Mouse (Mus musculus): ENCODE measurements around the gene Paox. TPM values are rescaled to one million over a fixed set of nuclear protein-coding genes. Genes with fewer than 3 reads are reported as not detected.
A peak's percentile ranks its signal among the peaks of the same experiment; 100 is the strongest.

Gene Paox
- polyA plus RNA-seq (2014; fragmentation: Nextera tagmentation; extraction: Ambion mirVana): 17.1 and 19.0 TPM in 2 replicates

DNA sequence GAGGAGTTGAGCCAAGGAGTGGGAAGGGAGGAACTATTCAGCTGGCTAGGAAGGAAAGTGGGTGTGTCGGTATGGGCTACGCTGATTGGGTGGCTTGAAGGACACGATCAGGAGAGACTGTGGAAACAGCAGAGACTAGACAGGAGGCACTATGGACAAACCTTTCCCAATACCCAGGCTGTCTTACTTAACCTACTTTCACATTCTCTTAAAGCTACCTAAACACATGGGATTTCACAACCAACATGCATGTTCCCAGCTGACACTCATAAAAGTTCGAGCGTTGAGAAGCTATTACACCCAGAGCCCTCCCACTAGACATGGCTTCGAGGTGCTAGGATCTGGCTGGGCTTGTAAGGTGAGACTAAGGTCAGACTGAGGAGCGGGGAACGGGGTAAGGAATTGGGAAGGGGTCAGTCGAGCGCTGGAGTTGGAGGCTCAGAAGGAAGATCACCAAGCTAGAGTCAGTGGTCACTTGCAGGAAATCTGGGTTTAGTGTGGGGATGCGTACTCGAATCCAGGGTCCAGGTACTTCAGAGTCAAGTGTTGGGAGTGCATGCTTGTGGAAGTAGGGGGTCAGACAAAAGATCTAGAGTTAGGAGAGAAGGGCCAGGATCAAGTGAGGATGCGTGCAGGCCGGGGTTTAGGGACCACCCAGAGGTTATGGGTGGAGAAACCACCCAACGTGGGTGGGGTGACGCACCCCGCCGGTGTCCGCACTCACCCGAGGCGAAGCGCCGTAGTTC lies at the start of gene Paox:
TSS of gene Paox (plus strand) at position 217 of the 746 bp plus-strand sequence.
- 2% methylated on average over 23 of the region's 23 CpGs for WGBS (ENCODE audit: insufficient replicate concordance)

DNA sequence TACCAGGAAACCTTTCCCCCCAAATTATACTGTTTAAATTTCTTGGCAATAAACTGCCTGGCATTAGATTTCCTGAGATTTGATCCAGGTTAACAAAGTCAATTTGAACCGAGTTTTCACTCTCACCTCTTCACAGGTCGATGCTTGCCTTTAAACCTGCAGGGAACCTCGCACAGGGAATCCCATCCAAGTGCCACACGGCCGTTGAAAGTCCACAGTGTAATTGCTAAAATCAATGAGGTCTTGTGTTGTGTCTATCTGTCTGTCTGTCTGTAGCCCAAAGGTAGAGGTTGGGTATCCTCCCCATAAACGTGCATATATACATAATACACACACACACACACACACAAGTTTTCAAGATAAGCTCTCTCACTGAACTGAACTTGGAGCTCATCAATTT lies 48.2 kb upstream of the Paox start:
- H3K9me3 ChIP-seq (replicated peaks; ENCODE audit: control insufficient read depth, low read length): 0 out of 2 replicates have a peak, but pooled peaks cover 3% of the 10 kb centered on the region
- no peaks in the 10 kb centered on the region for H3K36me3 ChIP-seq (ENCODE audit: control insufficient read depth, insufficient read depth, low read length)
- no peak overlapping the region for H3K4me3 ChIP-seq (ENCODE audit: low read depth, low read length)
- H3K4me2 ChIP-seq: no peak overlapping the region
- 56% methylated on average over 6 of the region's 6 CpGs for WGBS (ENCODE audit: insufficient replicate concordance)
- H3K9ac ChIP-seq (ENCODE audit: low read depth, low read length): no peak overlapping the region
- ATAC-seq (replicated peaks; ENCODE audit: insufficient number of reproducible peaks, low FRiP score, low TSS enrichment): no peak
- H3K4me1 ChIP-seq (ENCODE audit: control insufficient read depth, insufficient read depth, low read length): no peaks in the 10 kb centered on the region
- H3K27ac ChIP-seq (ENCODE audit: low read depth, low read length): no peak overlapping the region
- H3K27me3 ChIP-seq (ENCODE audit: control insufficient read depth, insufficient read depth, low read length): peaks cover 52% of the 10 kb centered on the region

More for the DNA sequence above, at the start of gene Paox:
- Histone ChIP-seq H3K4me2 (peak within 1 kb of the TSS; percentile 93), H3K9ac (ENCODE audit: low read depth, low read length) (peak within 1 kb of the TSS; percentile 92), H3K9me3 (replicated peaks; ENCODE audit: control insufficient read depth, low read length) (no peaks in the 10 kb centered on the region), H3K4me1 (ENCODE audit: control insufficient read depth, insufficient read depth, low read length) (peaks cover 3% of the 10 kb centered on the region; the same call in 1 of the 2 replicates), H3K4me3 (ENCODE audit: low read depth, low read length) (peak within 1 kb of the TSS; percentile 80), H3K27me3 (ENCODE audit: control insufficient read depth, insufficient read depth, low read length) (no peaks in the 10 kb centered on the region), H3K36me3 (ENCODE audit: control insufficient read depth, insufficient read depth, low read length) (peaks cover 10% of the 10 kb centered on the region), H3K27ac (ENCODE audit: low read depth, low read length) (peak within 1 kb of the TSS; percentile 79)
- peak; percentile 77 for ATAC-seq (replicated peaks; ENCODE audit: insufficient number of reproducible peaks, low FRiP score, low TSS enrichment)

DNA sequence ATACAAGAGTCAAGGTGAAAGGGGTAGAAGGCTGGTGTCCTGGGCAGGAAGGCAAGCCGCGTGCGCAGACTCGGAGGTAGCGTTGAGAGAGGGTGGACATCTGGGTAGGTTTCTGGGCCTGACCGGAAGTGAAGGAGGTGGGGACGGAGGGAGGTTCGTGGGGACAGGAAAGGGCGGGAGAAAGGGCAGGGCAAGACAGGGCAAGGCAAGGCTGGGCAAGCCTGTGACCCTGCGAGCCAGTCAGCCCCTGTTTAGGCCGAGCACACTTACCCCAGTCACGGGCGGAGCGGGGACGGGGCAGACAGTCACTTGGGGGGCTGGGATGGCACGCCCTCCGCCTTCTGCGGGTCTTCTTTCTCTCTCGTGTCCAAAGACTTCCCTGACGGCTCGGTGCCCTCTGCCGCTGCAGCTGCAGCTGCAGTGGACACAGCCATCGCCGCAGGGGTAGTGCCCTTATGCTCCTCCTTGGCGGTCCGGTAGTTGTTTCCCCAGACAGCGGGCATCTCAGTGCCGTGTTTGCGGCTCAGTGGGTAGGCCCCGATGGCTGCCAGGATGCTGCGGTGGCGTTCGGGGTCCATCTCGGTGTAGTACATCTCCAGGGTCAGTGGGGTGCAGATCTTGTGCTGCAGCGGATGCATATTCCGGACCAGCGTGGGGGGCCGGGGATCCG lies 45.4 kb upstream of the Paox start:
- peak overlapping the region; percentile 58 for H3K9ac ChIP-seq (ENCODE audit: low read depth, low read length)
- no peak overlapping the region for H3K27ac ChIP-seq (ENCODE audit: low read depth, low read length)
- 0 out of 2 replicates have a peak, but pooled peaks have one; percentile 6 for ATAC-seq (replicated peaks; ENCODE audit: insufficient number of reproducible peaks, low FRiP score, low TSS enrichment)
- no peaks in the 10 kb centered on the region for H3K36me3 ChIP-seq (ENCODE audit: control insufficient read depth, insufficient read depth, low read length)
- WGBS (ENCODE audit: insufficient replicate concordance): 26% methylated on average over 39 of the region's 39 CpGs
- H3K4me2 ChIP-seq: peak overlapping the region; percentile 65
- no peaks in the 10 kb centered on the region for H3K4me1 ChIP-seq (ENCODE audit: control insufficient read depth, insufficient read depth, low read length)
- 0 out of 2 replicates have a peak, but pooled peaks cover 3% of the 10 kb centered on the region for H3K9me3 ChIP-seq (replicated peaks; ENCODE audit: control insufficient read depth, low read length)
- peak overlapping the region; percentile 32 for H3K4me3 ChIP-seq (ENCODE audit: low read depth, low read length)
- H3K27me3 ChIP-seq (ENCODE audit: control insufficient read depth, insufficient read depth, low read length): peaks cover 34% of the 10 kb centered on the region

DNA sequence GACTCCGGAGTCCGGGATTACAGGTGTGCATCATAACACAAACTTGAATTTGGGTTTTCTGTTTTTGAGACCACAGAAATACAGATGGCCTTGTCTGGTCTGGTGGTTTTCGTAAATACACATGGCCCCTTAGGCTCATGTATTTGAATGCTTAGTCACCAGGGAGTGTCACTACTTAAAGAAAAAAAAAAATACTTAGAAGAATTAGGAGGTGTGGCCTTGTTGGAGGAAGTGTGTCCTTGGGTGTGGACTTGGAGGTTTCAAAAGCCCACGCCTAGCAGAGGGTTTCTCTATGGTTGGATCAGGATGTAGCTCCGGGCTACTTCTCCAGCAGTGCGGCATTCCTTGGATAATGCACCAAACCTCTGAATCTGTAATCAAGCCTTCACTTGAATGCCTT lies 37.9 kb upstream of the Paox start:
- WGBS (ENCODE audit: insufficient replicate concordance): 73% methylated on average over 6 of the region's 6 CpGs
- H3K9me3 ChIP-seq (replicated peaks; ENCODE audit: control insufficient read depth, low read length): no peaks in the 10 kb centered on the region
- no peak overlapping the region for H3K4me2 ChIP-seq
- no peaks in the 10 kb centered on the region for H3K36me3 ChIP-seq (ENCODE audit: control insufficient read depth, insufficient read depth, low read length)
- no peak overlapping the region for H3K27ac ChIP-seq (ENCODE audit: low read depth, low read length)
- H3K4me3 ChIP-seq (ENCODE audit: low read depth, low read length): no peak overlapping the region
- H3K9ac ChIP-seq (ENCODE audit: low read depth, low read length): no peak overlapping the region
- H3K4me1 ChIP-seq (ENCODE audit: control insufficient read depth, insufficient read depth, low read length): no peaks in the 10 kb centered on the region
- H3K27me3 ChIP-seq (ENCODE audit: control insufficient read depth, insufficient read depth, low read length): peaks cover 45% of the 10 kb centered on the region
- no peak for ATAC-seq (replicated peaks; ENCODE audit: insufficient number of reproducible peaks, low FRiP score, low TSS enrichment)

DNA sequence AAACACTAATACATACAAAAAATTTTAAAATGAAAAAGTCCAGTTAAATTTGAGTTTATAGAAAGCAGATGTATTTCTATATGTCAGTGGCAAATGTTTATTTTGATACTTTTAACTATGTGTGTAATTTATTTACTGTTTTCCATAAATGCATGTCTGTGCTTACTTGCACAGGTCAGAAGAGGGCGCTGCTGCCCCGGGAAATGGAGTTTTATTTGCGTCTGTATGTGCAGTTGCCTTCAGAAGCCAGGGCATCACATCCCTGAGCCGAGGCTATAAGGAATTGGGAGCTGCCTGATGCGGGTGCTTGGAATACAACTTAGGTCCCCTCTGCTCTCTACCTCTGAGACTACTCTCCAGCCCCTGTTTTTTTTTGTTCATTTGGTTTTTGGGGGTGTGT lies 36.9 kb upstream of the Paox start:
- Histone ChIP-seq H3K27ac (ENCODE audit: low read depth, low read length) (no peak overlapping the region), H3K27me3 (ENCODE audit: control insufficient read depth, insufficient read depth, low read length) (peaks cover 44% of the 10 kb centered on the region), H3K4me2 (no peak overlapping the region), H3K9ac (ENCODE audit: low read depth, low read length) (no peak overlapping the region), H3K36me3 (ENCODE audit: control insufficient read depth, insufficient read depth, low read length) (no peaks in the 10 kb centered on the region), H3K9me3 (replicated peaks; ENCODE audit: control insufficient read depth, low read length) (no peaks in the 10 kb centered on the region), H3K4me3 (ENCODE audit: low read depth, low read length) (no peak overlapping the region), H3K4me1 (ENCODE audit: control insufficient read depth, insufficient read depth, low read length) (no peaks in the 10 kb centered on the region)
- ATAC-seq (replicated peaks; ENCODE audit: insufficient number of reproducible peaks, low FRiP score, low TSS enrichment): no peak
- 8% methylated on average over 5 of the region's 5 CpGs for WGBS (ENCODE audit: insufficient replicate concordance)

DNA sequence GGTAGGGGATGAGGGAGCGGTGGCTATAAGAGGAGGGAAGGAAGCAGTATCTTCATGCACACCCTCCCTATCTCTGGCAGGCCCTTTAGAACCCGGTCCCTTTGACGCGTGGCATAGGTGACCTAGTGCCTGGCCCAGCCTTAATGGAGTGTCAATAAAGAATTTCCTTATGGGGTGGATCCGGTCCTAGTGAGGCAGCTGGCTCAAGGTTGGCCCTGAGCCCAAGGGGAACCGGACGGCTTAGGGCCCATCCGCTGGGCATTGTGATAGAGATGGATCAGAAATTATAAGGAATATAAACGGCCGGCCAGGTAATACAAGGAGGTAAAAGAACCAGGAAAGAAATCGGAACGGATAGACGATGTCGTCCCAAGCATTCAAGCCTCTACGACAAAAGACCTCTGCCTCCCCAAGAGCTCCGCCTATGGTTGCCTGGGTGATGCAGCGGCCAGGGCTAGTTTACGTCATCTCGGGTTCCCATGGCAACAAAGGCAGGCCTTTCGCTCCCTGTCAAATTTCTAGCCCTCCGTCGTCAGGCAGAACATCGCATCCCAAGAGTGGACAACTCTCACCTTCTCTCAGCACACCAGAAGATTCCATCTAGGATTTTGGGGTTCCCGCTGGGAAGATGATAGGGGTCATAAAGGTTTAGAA lies 35.0 kb upstream of the Paox start:
- Histone ChIP-seq H3K4me3 (ENCODE audit: low read depth, low read length) (no peak overlapping the region), H3K9ac (ENCODE audit: low read depth, low read length) (no peak overlapping the region), H3K4me1 (ENCODE audit: control insufficient read depth, insufficient read depth, low read length) (no peaks in the 10 kb centered on the region), H3K4me2 (peak overlapping the region; percentile 45), H3K27me3 (ENCODE audit: control insufficient read depth, insufficient read depth, low read length) (peaks cover 44% of the 10 kb centered on the region), H3K27ac (ENCODE audit: low read depth, low read length) (no peak overlapping the region), H3K36me3 (ENCODE audit: control insufficient read depth, insufficient read depth, low read length) (no peaks in the 10 kb centered on the region), H3K9me3 (replicated peaks; ENCODE audit: control insufficient read depth, low read length) (no peaks in the 10 kb centered on the region)
- peak; percentile 46; the same call in 1 of the 2 replicates for ATAC-seq (replicated peaks; ENCODE audit: insufficient number of reproducible peaks, low FRiP score, low TSS enrichment)
- WGBS (ENCODE audit: insufficient replicate concordance): 4% methylated on average over 24 of the region's 24 CpGs

DNA sequence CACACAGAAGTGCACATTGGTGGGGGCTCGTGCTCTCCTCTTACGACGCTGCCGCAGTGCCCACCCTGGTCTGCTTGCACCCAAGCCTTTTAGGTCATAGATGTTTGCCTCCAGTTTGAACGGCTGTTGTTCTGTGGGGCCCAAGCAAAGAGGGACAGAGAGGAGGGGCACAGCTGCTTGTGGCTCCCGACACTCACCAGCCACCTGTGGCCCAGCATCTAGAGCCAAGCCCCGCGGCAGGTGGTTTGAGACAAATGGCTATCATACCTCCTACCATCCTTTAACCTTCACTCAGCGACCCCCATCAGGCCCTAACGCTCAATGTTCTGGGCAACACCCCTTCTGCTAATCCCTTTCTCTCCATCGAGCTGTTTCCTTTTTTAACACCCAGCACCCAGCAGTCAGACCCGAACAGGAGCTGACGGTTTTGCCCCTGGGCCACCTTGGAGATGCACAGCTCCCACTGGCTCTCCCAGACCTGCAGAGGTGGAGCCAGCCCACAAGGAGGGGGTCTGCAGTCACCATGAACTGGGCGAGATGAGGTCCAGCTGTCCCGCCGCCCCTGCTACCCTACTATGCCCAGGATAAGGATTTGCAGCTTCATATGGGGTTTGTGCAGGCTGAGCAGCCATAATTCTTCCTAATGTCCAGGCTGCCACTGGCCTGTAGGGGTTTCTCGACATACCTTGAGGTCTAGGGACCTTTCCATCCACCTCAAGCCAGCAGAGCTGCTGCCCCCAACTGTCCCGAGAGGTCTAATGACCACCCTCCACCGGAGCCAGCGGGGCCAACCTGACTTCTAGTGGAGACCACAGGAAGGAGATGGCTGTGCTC lies 34.0 kb upstream of the Paox start:
- 22% methylated on average over 20 of the region's 20 CpGs for WGBS (ENCODE audit: insufficient replicate concordance)
- no peak overlapping the region for H3K9ac ChIP-seq (ENCODE audit: low read depth, low read length)
- H3K9me3 ChIP-seq (replicated peaks; ENCODE audit: control insufficient read depth, low read length): no peaks in the 10 kb centered on the region
- no peaks in the 10 kb centered on the region for H3K4me1 ChIP-seq (ENCODE audit: control insufficient read depth, insufficient read depth, low read length)
- H3K36me3 ChIP-seq (ENCODE audit: control insufficient read depth, insufficient read depth, low read length): no peaks in the 10 kb centered on the region
- no peak overlapping the region for H3K4me3 ChIP-seq (ENCODE audit: low read depth, low read length)
- no peak overlapping the region for H3K4me2 ChIP-seq
- no peak overlapping the region for H3K27ac ChIP-seq (ENCODE audit: low read depth, low read length)
- peaks cover 44% of the 10 kb centered on the region for H3K27me3 ChIP-seq (ENCODE audit: control insufficient read depth, insufficient read depth, low read length)
- ATAC-seq (replicated peaks; ENCODE audit: insufficient number of reproducible peaks, low FRiP score, low TSS enrichment): no peak

DNA sequence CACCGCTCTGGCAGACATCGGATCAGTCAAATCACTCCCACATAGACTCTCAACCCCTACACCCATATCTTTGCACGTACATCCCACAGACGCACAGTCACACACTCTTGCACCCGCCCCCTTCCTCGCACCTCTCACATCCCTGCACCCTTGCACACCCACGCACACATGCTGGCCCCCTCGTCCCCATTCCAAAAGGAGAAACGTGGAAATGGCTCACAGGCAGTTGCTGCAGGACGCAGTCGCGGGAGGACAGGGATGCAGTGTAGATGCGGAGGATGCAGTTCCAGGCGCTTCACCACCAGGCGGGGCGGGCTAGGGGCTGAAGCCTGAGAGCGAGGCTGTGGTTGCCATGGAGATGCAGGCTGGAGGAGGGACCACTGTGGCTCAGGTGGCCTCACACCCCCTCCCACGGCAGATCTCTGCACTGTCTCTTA lies 33.3 kb upstream of the Paox start, which contains the start of gene Caly:
TSS of gene Caly (minus strand) at position 307 of the 437 bp plus-strand sequence.
- no peak within 1 kb of the TSS for H3K27ac ChIP-seq (ENCODE audit: low read depth, low read length)
- peaks cover 44% of the 10 kb centered on the region for H3K27me3 ChIP-seq (ENCODE audit: control insufficient read depth, insufficient read depth, low read length)
- no peaks in the 10 kb centered on the region for H3K9me3 ChIP-seq (replicated peaks; ENCODE audit: control insufficient read depth, low read length)
- H3K4me2 ChIP-seq: no peak within 1 kb of the TSS
- ATAC-seq (replicated peaks; ENCODE audit: insufficient number of reproducible peaks, low FRiP score, low TSS enrichment): no peak
- H3K36me3 ChIP-seq (ENCODE audit: control insufficient read depth, insufficient read depth, low read length): no peaks in the 10 kb centered on the region
- H3K4me3 ChIP-seq (ENCODE audit: low read depth, low read length): no peak within 1 kb of the TSS
- no peaks in the 10 kb centered on the region for H3K4me1 ChIP-seq (ENCODE audit: control insufficient read depth, insufficient read depth, low read length)
- 8% methylated on average over 18 of the region's 18 CpGs for WGBS (ENCODE audit: insufficient replicate concordance)
- no peak within 1 kb of the TSS for H3K9ac ChIP-seq (ENCODE audit: low read depth, low read length)

All from heart, embryonic 11.5 days (tissue).